Mouse (Mus musculus) midbrain, embryonic 15.5 days (tissue): ENCODE results near the gene Sec63. TPM values are rescaled to one million over a fixed set of nuclear protein-coding genes. Genes with fewer than 3 reads are reported as not detected.

Experiments used
- ATAC-seq: fragments of 200-750 bp; cut with Nextera tagmentation; replicated peaks from 2 replicates; pipeline ENCODE4 v1.8.0; 2017; ENCODE audit warnings: moderate TSS enrichment
- H3K27ac ChIP-seq: fragments of 300-500 bp; sonication (generic); 2 replicates; pipeline ENCODE4 v1.5.1; 2015; ENCODE audit warnings: mild to moderate bottlenecking, inconsistent platforms
- H3K27me3 ChIP-seq: fragments of 300-500 bp; sonication (generic); replicated peaks from 2 replicates; pipeline ENCODE4 v1.6.1; 2015; ENCODE audit warnings: inconsistent platforms
- H3K36me3 ChIP-seq: fragments of 300-500 bp; sonication (generic); replicated peaks from 2 replicates; pipeline ENCODE4 v1.6.1; 2015; ENCODE audit warnings: inconsistent platforms
- H3K4me1 ChIP-seq: fragments of 300-500 bp; sonication (generic); 2 replicates; pipeline ENCODE4 v1.6.1; 2015; ENCODE audit warnings: inconsistent platforms
- H3K4me2 ChIP-seq: fragments of 300-500 bp; sonication (generic); 2 replicates; pipeline ENCODE4 v1.6.1; 2015; ENCODE audit warnings: inconsistent platforms, mild to moderate bottlenecking, moderate library complexity
- H3K4me3 ChIP-seq: fragments of 300-500 bp; sonication (generic); 2 replicates; pipeline ENCODE4 v1.5.1; 2015; ENCODE audit warnings: mild to moderate bottlenecking, inconsistent platforms
- H3K9ac ChIP-seq: fragments of 300-500 bp; sonication (generic); 2 replicates; pipeline ENCODE4 v1.6.1; 2015; ENCODE audit warnings: mild to moderate bottlenecking, inconsistent platforms
- H3K9me3 ChIP-seq: fragments of 300-500 bp; sonication (generic); 2 replicates; pipeline ENCODE4 v1.6.1; 2016; ENCODE audit warnings: inconsistent platforms
- WGBS: fragments of 180-500 bp; shearing (Covaris S2); methylation state at CpG from one replicate; pipeline ENCODE4 v1.1.7; 2015; ENCODE audit warnings: mixed read lengths; 5-methylcytosine and 5-hydroxymethylcytosine counted together
- polyA plus RNA-seq: library from polyadenylated mRNA; unstranded; fragments of >200 nt; fragmentation: Nextera tagmentation; extraction: Ambion mirVana; gene quantifications from 2 replicates; pipeline ENCODE4 v1.2.1, GENCODE M21; 2015

The Sec63 gene
- polyA plus RNA-seq, 1 experiment from 2014 or later: 19.5 TPM

DNA sequence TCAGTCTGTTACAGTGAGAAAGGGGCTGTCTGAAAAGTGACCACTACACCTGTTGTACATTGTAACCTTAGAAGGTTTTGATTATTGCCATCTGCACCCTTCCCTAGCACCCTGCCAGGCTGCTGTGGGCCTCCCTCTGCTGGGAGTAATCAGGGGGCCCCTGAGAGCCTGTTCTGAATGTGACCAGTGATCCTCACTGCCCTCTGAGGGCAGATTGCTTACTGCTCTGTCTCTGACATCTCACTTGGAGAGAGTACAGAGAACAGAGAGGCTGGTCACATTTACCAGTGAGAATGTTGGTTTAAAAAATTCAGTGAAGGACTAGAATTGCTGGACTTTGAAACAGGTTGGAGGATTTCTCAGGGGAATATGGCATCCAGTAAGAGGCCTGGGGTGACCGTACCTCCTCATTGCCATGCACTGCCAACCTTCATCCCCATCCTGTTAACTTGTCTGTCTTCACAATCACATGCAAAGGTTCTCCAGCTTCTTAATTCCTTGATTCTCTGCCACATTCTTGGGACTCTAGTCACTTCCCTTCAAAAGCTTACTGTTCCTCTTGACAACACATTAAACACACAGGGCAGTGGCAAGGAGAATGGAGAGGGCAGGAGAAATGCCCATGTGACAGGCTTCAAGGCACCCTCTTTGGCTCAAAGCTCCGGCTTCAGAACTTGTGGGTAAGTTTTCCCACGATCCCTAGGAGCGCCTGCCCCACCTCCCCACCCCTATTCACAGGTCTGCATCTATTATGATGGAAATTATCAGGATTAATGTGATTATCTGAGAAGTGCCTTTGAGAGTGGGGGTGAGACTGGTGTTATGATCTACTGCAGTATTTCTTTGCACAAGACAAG is 72.8 kb downstream of the Sec63 start:
- peak overlapping the region; percentile 56; the same call in 1 of the 2 replicates for H3K27ac ChIP-seq
- H3K4me1 ChIP-seq: peaks cover 9% of the 10 kb centered on the region
- WGBS: 16% methylated on average over 4 of the region's 4 CpGs
- no peaks in the 10 kb centered on the region for H3K9me3 ChIP-seq
- peaks cover 7% of the 10 kb centered on the region for H3K36me3 ChIP-seq
- no peaks in the 10 kb centered on the region for H3K27me3 ChIP-seq
- no peak overlapping the region for H3K9ac ChIP-seq
- ATAC-seq: peak; percentile 78
- H3K4me2 ChIP-seq: no peak overlapping the region
- H3K4me3 ChIP-seq: no peak overlapping the region

DNA sequence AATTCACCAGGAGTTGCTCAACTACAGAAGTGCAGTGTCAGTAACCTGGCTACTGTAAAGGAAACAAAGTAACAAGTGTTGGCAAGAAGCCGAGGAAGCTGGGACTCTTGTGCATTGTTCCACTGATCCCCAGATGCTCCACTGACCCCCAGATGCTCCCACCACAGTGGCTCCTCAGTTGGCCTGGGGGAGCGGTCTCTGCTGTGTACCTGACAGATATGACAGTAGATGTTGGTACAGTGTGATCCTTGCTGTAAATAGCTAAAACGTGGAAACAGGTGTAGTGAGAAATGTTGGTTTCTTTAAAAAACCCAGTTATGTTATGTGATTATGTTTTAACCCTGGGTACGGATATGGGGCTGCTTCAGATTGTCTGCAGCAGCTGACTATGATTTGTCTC is 76.8 kb downstream of the Sec63 start:
- Histone ChIP-seq H3K4me2 (no peak overlapping the region), H3K9me3 (no peaks in the 10 kb centered on the region), H3K9ac (no peak overlapping the region), H3K27me3 (no peaks in the 10 kb centered on the region), H3K4me3 (no peak overlapping the region), H3K36me3 (0 out of 2 replicates have a peak, but pooled peaks cover 3% of the 10 kb centered on the region), H3K4me1 (peaks cover 2% of the 10 kb centered on the region; the same call in 1 of the 2 replicates), H3K27ac (no peak overlapping the region)
- WGBS: 95% methylated on average over 4 of the region's 4 CpGs
- ATAC-seq: no peak

DNA sequence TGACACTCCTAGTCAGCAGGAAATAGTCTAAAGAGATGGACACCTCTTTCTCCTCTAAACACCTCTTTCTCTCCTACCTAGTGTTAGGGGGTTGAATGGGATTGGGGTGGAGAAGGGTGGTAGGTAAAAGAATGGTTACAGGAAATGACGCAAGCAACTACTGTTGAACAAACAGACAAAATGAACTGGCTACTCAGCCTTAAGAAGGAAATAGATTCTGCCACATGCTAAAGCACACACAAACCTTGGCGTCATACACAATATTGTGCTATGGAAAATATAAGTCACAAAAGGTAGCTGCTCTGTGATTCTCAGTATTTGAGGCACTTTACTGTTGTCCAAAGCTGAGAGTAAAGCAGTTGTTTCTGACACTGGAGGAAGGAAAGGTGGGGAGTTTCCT is 77.4 kb downstream of the Sec63 start:
- Histone ChIP-seq H3K9me3 (no peaks in the 10 kb centered on the region), H3K4me2 (no peak overlapping the region), H3K4me1 (peaks cover 2% of the 10 kb centered on the region; the same call in 1 of the 2 replicates), H3K27ac (no peak overlapping the region), H3K27me3 (no peaks in the 10 kb centered on the region), H3K4me3 (no peak overlapping the region), H3K36me3 (0 out of 2 replicates have a peak, but pooled peaks cover 3% of the 10 kb centered on the region), H3K9ac (no peak overlapping the region)
- ATAC-seq: no peak
- WGBS: 97% methylated on average over 2 of the region's 2 CpGs

DNA sequence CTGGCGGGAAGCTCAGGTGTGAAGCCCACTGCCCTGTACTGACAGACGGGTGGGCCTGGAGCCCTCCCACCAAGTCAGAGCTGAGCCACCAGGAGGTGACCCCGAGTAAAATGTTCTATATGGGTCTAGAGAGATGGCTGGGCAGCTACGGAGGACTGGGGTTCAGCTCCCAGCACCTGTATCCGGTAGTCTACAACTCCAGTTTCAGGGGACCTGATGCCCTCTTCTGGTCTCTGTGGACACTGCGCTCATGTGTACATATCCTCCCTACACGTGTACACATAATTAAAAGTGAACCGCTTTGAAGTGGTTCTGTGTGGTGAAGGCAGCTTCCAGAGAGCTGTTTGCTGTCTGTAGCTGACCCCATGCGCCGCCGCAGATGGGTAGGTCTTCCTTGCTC is 78.7 kb downstream of the Sec63 start:
- Histone ChIP-seq H3K4me2 (no peak overlapping the region), H3K9ac (no peak overlapping the region), H3K36me3 (0 out of 2 replicates have a peak, but pooled peaks cover 3% of the 10 kb centered on the region), H3K27ac (no peak overlapping the region), H3K27me3 (no peaks in the 10 kb centered on the region), H3K4me3 (no peak overlapping the region), H3K9me3 (no peaks in the 10 kb centered on the region), H3K4me1 (no peaks in the 10 kb centered on the region)
- 96% methylated on average over 11 of the region's 11 CpGs for WGBS
- ATAC-seq: no peak

DNA sequence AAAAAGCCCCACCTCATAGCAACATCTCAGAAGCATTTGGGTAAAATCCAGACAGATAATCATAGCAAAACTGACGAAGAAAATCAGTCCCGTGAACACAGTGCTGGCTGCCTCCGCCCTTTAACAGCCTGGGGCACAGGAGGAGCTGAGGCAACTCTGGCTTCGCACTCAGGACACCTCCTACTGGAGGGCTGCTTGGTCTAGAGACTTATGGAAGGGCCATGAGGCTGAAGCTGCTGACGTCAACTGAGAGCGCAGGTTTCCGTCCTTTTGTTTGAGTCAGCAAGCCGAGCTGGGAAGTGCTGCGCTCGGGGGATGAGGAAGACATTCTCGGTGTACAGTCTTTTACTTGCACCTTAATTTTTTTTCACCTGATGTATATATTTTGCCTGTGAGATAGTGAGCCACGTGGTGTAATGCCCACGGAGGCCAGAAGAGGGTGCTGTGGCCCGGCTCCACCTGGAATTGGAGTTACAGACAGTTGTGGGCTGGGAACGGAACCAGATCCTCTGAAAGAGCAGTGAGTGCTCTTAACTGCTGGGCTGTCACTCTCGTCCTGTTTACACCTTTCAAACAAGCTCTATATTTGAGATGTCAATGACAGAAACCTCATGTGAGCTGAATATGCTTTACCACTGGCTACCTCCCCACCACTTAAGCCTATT is 80.4 kb downstream of the Sec63 start:
- Histone ChIP-seq H3K9me3 (no peaks in the 10 kb centered on the region), H3K4me1 (no peaks in the 10 kb centered on the region), H3K4me3 (no peak overlapping the region), H3K36me3 (0 out of 2 replicates have a peak, but pooled peaks cover 3% of the 10 kb centered on the region), H3K4me2 (no peak overlapping the region), H3K9ac (no peak overlapping the region), H3K27ac (no peak overlapping the region), H3K27me3 (no peaks in the 10 kb centered on the region)
- no peak for ATAC-seq
- WGBS: 74% methylated on average over 16 of the region's 16 CpGs

DNA sequence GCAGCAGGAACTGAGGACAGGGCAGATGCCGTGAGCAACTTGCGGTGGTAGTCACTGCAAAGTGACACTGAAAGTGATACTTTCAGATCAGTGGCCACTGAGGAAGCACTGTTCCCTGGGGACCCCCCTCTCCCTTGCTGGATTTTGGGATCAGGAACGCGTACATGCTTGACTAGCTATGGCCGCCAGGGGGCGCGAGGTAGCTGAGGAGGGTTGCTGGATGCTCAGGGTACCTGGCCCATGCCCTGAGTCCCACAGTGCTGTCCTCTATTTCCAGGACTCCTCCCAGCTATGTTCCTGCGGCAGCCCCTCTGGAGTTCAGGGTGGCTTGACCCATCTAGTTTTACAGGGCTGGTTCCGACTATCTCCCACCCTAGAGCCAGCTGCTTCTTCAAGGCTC is 81.1 kb downstream of the Sec63 start:
- Histone ChIP-seq H3K4me3 (no peak overlapping the region), H3K4me2 (no peak overlapping the region), H3K9ac (no peak overlapping the region), H3K36me3 (no peaks in the 10 kb centered on the region), H3K27ac (no peak overlapping the region), H3K27me3 (no peaks in the 10 kb centered on the region), H3K9me3 (no peaks in the 10 kb centered on the region), H3K4me1 (no peaks in the 10 kb centered on the region)
- ATAC-seq: 0 out of 2 replicates have a peak, but pooled peaks have one; percentile 48
- WGBS: 14% methylated on average over 9 of the region's 9 CpGs

DNA sequence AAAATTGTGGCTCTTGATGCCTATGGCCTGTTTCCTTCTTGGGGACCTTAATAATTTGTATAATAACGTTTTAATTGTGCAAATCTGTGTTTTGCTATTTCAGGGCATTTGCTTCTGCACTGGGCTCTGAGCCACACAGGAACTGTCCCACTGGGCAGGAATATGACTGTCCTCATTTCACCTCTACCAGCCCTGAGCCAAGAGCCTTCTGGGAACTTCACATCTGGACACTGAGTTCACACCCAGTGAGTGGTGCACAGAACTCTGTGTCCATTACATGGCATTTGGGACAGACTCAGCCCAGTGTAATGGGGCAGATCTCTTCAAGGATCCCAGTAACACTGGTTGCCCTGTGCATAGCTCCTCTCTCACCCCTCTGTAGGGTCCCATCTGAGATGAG is 82.1 kb downstream of the Sec63 start:
- no peak for ATAC-seq
- Histone ChIP-seq H3K27ac (no peak overlapping the region), H3K9me3 (no peaks in the 10 kb centered on the region), H3K36me3 (no peaks in the 10 kb centered on the region), H3K4me1 (no peaks in the 10 kb centered on the region), H3K4me2 (no peak overlapping the region), H3K27me3 (no peaks in the 10 kb centered on the region), H3K9ac (no peak overlapping the region), H3K4me3 (no peak overlapping the region)
- WGBS: 85% methylated on average over 1 of the region's 1 CpGs

DNA sequence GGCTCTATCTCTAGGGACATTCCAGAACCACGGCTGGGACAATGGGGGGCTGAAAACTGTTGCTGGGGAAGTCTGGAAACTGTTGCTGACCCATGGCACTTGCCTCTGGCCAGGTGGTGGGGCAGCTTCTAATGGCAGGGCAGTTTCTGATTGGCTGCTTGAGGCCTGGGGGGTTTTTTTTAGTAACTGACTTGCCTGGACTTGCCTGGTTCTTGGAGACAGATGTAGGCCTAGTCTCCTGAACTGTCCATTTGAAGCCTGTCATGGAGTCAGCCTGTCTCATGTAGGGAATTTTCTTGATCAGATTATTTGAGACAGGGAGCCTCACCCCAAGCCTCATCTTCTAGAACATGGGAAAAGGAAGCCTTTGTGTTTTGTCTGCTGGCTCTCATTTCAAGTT is 84.2 kb downstream of the Sec63 start:
- H3K4me2 ChIP-seq: no peak overlapping the region
- H3K4me3 ChIP-seq: no peak overlapping the region
- WGBS: 33% methylated on average over 1 of the region's 1 CpGs
- no peak overlapping the region for H3K9ac ChIP-seq
- H3K27me3 ChIP-seq: no peaks in the 10 kb centered on the region
- H3K27ac ChIP-seq: no peak overlapping the region
- H3K36me3 ChIP-seq: no peaks in the 10 kb centered on the region
- no peaks in the 10 kb centered on the region for H3K4me1 ChIP-seq
- no peaks in the 10 kb centered on the region for H3K9me3 ChIP-seq
- ATAC-seq: no peak

DNA sequence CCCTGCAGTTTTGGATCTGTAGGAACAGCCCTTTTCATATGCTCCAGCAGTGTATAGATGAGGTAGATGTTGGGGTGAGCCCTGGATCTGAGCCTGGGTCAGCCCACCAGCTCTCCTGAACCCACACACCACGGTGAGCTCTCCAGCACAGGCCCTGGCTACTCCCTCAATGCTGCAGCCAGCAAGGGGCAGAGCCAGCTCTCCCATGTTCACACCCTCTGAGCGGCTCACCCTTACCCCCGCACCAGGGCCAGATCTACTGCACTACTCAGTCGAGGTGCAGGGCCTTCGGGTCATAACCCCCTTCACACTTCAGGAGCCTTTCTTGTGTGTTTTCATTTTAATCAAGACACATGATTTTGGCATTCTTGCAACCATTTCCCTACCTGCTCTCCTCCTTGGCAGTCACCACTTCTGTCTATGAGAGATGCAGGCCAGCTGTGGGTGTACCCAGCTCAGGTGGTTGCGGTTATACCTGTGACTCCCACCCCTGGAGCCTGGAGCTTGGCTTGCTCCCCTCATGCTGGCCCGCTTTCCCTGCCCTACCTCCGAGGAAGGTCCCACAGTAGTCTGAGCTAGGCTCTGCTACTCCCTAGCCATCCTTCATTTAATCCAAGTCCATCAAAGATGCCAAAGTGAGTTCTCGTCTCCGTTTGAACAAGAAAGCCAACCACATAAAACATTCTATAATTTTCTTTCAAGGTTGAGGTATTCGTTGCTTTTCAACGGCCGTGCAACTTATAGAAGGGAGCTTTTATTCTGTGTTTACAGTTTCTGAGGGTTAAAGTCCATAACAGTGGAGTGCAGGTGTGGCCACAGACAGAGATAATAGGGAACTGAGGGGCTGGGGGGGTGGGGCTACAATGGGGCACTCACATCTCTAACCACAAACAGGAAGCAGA is 87.1 kb downstream of the Sec63 start:
- no peaks in the 10 kb centered on the region for H3K9me3 ChIP-seq
- H3K9ac ChIP-seq: no peak overlapping the region
- H3K4me3 ChIP-seq: no peak overlapping the region
- H3K27me3 ChIP-seq: no peaks in the 10 kb centered on the region
- H3K27ac ChIP-seq: no peak overlapping the region
- H3K4me1 ChIP-seq: no peaks in the 10 kb centered on the region
- no peaks in the 10 kb centered on the region for H3K36me3 ChIP-seq
- ATAC-seq: no peak
- WGBS: 92% methylated on average over 13 of the region's 13 CpGs
- H3K4me2 ChIP-seq: no peak overlapping the region

DNA sequence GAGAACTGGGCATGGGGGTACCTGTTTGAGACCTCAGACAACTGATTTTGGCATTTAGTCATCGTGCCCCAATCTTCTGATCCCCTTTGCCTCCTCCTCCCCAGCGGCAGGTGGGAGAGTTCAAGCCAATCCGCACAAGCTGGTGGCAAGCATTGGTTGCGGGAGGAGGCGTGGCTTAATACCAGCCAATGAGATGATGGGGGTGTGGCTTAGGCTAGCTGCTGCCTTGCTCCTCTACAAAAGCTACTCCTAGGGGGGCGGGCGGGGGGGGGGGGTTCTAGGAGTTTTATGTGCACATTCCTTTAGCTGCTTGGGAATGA is 87.7 kb downstream of the Sec63 start:
- Histone ChIP-seq H3K27ac (no peak overlapping the region), H3K36me3 (no peaks in the 10 kb centered on the region), H3K9ac (no peak overlapping the region), H3K27me3 (no peaks in the 10 kb centered on the region), H3K9me3 (no peaks in the 10 kb centered on the region), H3K4me1 (no peaks in the 10 kb centered on the region), H3K4me3 (no peak overlapping the region), H3K4me2 (no peak overlapping the region)
- 87% methylated on average over 7 of the region's 7 CpGs for WGBS
- ATAC-seq: no peak

GRCm38 (mm10) chr10:42854838-42855237 is 93.5 kb downstream of the Sec63 start:
- H3K27me3 ChIP-seq: no peaks in the 10 kb centered on the region
- no peak overlapping the region for H3K9ac ChIP-seq
- H3K4me3 ChIP-seq: no peak overlapping the region
- H3K27ac ChIP-seq: no peak overlapping the region
- H3K36me3 ChIP-seq: no peaks in the 10 kb centered on the region
- H3K4me2 ChIP-seq: no peak overlapping the region
- WGBS: 49% methylated on average over 4 of the region's 4 CpGs
- no peaks in the 10 kb centered on the region for H3K9me3 ChIP-seq
- peaks cover 8% of the 10 kb centered on the region for H3K4me1 ChIP-seq
- no peak for ATAC-seq

DNA sequence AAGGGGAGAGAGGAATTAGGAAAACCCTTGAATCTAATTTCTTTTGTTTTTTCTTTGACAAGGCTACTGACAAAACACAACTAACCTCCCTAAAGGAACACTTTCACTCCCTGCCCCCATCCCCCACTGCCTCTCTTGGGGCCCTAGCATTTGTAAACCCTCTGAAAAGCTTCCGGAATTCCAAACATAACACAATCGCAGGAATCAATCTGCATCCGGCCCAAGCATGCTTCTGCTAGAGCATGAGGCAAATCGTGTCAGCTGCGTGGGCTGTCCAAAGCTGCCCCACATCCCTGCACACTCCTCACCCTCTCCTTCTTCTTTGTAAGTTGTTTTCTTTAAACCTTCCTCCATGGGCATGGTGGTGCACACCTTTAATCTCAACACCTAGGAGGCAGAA is 94.0 kb downstream of the Sec63 start:
- WGBS: 25% methylated on average over 5 of the region's 5 CpGs
- H3K27ac ChIP-seq: no peak overlapping the region
- peaks cover 12% of the 10 kb centered on the region for H3K4me1 ChIP-seq
- H3K4me3 ChIP-seq: no peak overlapping the region
- no peak overlapping the region for H3K4me2 ChIP-seq
- no peak for ATAC-seq
- H3K9me3 ChIP-seq: no peaks in the 10 kb centered on the region
- no peaks in the 10 kb centered on the region for H3K36me3 ChIP-seq
- no peaks in the 10 kb centered on the region for H3K27me3 ChIP-seq
- H3K9ac ChIP-seq: no peak overlapping the region
